In the genomic region with DNA sequence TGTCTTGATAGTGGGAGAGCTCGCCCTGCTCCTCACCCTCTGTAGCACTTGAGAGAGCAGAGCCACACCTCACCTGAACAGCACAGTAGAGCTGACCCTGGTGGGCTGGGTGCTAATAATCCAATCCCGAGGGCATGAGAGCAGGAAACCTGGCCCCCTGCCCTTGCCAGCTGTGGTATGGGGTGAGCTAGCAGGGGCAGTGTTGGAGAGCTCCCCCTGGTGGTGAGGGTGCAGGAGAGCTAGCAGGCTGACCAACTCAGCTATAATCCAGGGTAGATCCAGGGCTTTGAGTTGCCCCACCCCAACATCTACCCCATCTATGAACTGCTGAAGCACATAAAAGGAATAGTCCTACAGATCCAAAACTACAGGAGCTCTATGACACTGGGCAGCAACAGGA, we compare ENCODE assay signal across 10 mouse cellular contexts.
A peak's percentile ranks its signal among the peaks of the same experiment; 100 is the strongest.
DNase-seq lines count a peak whose midpoint lies in the region; ATAC-seq and TF ChIP-seq lines count a peak whose summit lies in the region.
"Had no signal": no experiment of that assay in that cellular context is flagged by ENCODE, and none has a peak within 500 bp of the region (broad histone marks: within the 10 kb centered on the region; RNA-seq: fewer than 3 reads in every experiment).

No protein-coding gene starts in this region.

- TF ChIP-seq POLR2A in heart, adult 2 months (IDR thresholded peaks at IDR 0.05; ENCODE audit: insufficient read depth, low read depth, low read length): no peak
- TF ChIP-seq POLR2A in lung, adult 2 months (IDR thresholded peaks at IDR 0.05; ENCODE audit: borderline replicate concordance, extremely low read depth, low read depth, low read length): no peak

- H3K27ac ChIP-seq in heart, adult 2 months: no peak overlapping the region
- no peak overlapping the region for H3K27ac ChIP-seq in midbrain, embryonic 16.5 days (ENCODE audit: low read length)
- H3K27ac ChIP-seq: heart, embryonic 15.5 days; midbrain, embryonic 12.5 days had no signal

- H3K4me1 ChIP-seq in heart, adult 2 months (ENCODE audit: control insufficient read depth, insufficient read depth, low read length): no peaks in the 10 kb centered on the region
- H3K4me1 ChIP-seq in lung, adult 2 months (ENCODE audit: control insufficient read depth, insufficient read depth, low read length): no peaks in the 10 kb centered on the region
- no peaks in the 10 kb centered on the region for H3K4me1 ChIP-seq in midbrain, embryonic 16.5 days (ENCODE audit: control insufficient read depth, insufficient read depth, low read length)
- H3K4me1 ChIP-seq: heart, embryonic 15.5 days; midbrain, embryonic 12.5 days had no signal

- peak; percentile 38 to 62 for DNase-seq in heart, adult 2 months
- DNase-seq in heart, postnatal 25 days (ENCODE audit: low spot score): no peak
- peak; percentile 9 for DNase-seq in c-Kit-positive CD71-positive TER-119-negative erythroid progenitor cells, embryonic 14.5 days (ENCODE audit: low read depth)
- peak; percentile 31 for DNase-seq in lung, adult 2 months
- DNase-seq in thymus, postnatal 14 days: peak; percentile 57
- DNase-seq in frontal cortex, postnatal 14 days (ENCODE audit: low spot score in 2 of 2): no peak

- no peak overlapping the region for H3ac ChIP-seq in C2C12 (ENCODE audit: control insufficient read depth, insufficient read length, low read depth)

- H3K9ac ChIP-seq in heart, adult 2 months (ENCODE audit: low read depth, low read length): no peak overlapping the region
- no peak overlapping the region for H3K9ac ChIP-seq in midbrain, embryonic 16.5 days (ENCODE audit: low read depth, low read length)
- H3K9ac ChIP-seq: heart, embryonic 15.5 days; midbrain, embryonic 12.5 days had no signal

- H3K79me3 ChIP-seq in C2C12 (ENCODE audit: low read depth): no peaks in the 10 kb centered on the region

- H3K4me3 ChIP-seq in heart, adult 2 months: no peak overlapping the region
- H3K4me3 ChIP-seq in C2C12 (ENCODE audit: insufficient read depth, poor library complexity, severe bottlenecking): no peak overlapping the region
- no peak overlapping the region for H3K4me3 ChIP-seq in lung, adult 2 months (replicated peaks; ENCODE audit: extremely low read depth, low read depth, low read length)
- no peak overlapping the region for H3K4me3 ChIP-seq in midbrain, embryonic 16.5 days (ENCODE audit: low read depth, low read length)
- H3K4me3 ChIP-seq: heart, embryonic 15.5 days; midbrain, embryonic 12.5 days had no signal

- 74% methylated on average over 2 of the region's 2 CpGs for WGBS in heart, adult 2 months
- WGBS in lung, adult 2 months: 83% methylated on average over 2 of the region's 2 CpGs
- WGBS in midbrain, embryonic 16.5 days: 81% methylated on average over 2 of the region's 2 CpGs

- no peak for TF ChIP-seq EP300 in heart, adult 2 months (IDR thresholded peaks at IDR 0.05; ENCODE audit: insufficient read depth, low read depth, low read length)

- no peak for ATAC-seq in midbrain, embryonic 16.5 days

- H3K9me3 ChIP-seq in midbrain, embryonic 16.5 days (replicated peaks; ENCODE audit: control insufficient read depth, low read length, poor library complexity, severe bottlenecking): no peaks in the 10 kb centered on the region
- H3K9me3 ChIP-seq: heart, embryonic 15.5 days; midbrain, embryonic 12.5 days had no signal

- peaks cover 1% of the 10 kb centered on the region; the same call in 1 of the 2 replicates for H3K27me3 ChIP-seq in heart, adult 2 months (ENCODE audit: control insufficient read depth, insufficient read depth, low read length)
- no peaks in the 10 kb centered on the region for H3K27me3 ChIP-seq in C2C12 (ENCODE audit: control insufficient read depth, insufficient read depth, insufficient read length)
- no peaks in the 10 kb centered on the region for H3K27me3 ChIP-seq in midbrain, embryonic 16.5 days (ENCODE audit: control insufficient read depth, insufficient read depth, low read depth, low read length)
- H3K27me3 ChIP-seq: heart, embryonic 15.5 days; midbrain, embryonic 12.5 days had no signal

- no peaks in the 10 kb centered on the region for H3K36me3 ChIP-seq in heart, adult 2 months (ENCODE audit: control insufficient read depth, insufficient read depth, low read length)
- no peaks in the 10 kb centered on the region for H3K36me3 ChIP-seq in C2C12 (ENCODE audit: control insufficient read depth, insufficient read depth)
- no peaks in the 10 kb centered on the region for H3K36me3 ChIP-seq in midbrain, embryonic 16.5 days (ENCODE audit: control insufficient read depth, insufficient read depth, low read length)
- H3K36me3 ChIP-seq: heart, embryonic 15.5 days; midbrain, embryonic 12.5 days had no signal

- H3K4me2 ChIP-seq in midbrain, embryonic 16.5 days (ENCODE audit: low read length): no peak overlapping the region
- H3K4me2 ChIP-seq: heart, embryonic 15.5 days; midbrain, embryonic 12.5 days had no signal

- peak; percentile 82 for TF ChIP-seq CTCF in heart, adult 2 months (IDR thresholded peaks at IDR 0.05)
- peak; percentile 46 for TF ChIP-seq CTCF in C2C12 (IDR thresholded peaks at IDR 0.05; ENCODE audit: control insufficient read depth, insufficient read depth, insufficient read length)
- TF ChIP-seq CTCF in lung, adult 2 months (IDR thresholded peaks at IDR 0.05; ENCODE audit: insufficient read depth, low read length): peak; percentile 67

- intact Hi-C loops in heart, adult 2 months (cut with DNase I): loop anchor here (1.0 to 5.0 kb wide), 2 partner anchors 140 to 513 kb away; no protein-coding TSS in a partner anchor
- intact Hi-C loops in heart, postnatal 25 days (cut with DNase I): loop anchor here (5.0 kb wide), 2 partner anchors 140 to 515 kb away; no protein-coding TSS in a partner anchor

- H3K79me2 ChIP-seq in heart, adult 2 months (replicated peaks; ENCODE audit: control insufficient read depth, insufficient read depth, low read length): no peaks in the 10 kb centered on the region
- H3K79me2 ChIP-seq in C2C12 (ENCODE audit: control insufficient read depth, insufficient read depth): no peaks in the 10 kb centered on the region

TF ChIP-seq in C2C12, 6 proteins besides CTCF, POLR2A, EP300 and RAD21:
- TF ChIP-seq FOSL1 (IDR thresholded peaks at IDR 0.05; ENCODE audit: insufficient read depth, low read length, poor library complexity, severe bottlenecking): no peak
- no peak for TF ChIP-seq MYOG (IDR thresholded peaks at IDR 0.05; ENCODE audit: control insufficient read depth, extremely low read depth, insufficient read length)
- TF ChIP-seq USF1 (IDR thresholded peaks at IDR 0.05; ENCODE audit: low read depth): no peak
- no peak for TF ChIP-seq MAX (IDR thresholded peaks at IDR 0.05)
- no peak for TF ChIP-seq CEBPB (IDR thresholded peaks at IDR 0.05; ENCODE audit: low read depth)
- no peak for TF ChIP-seq MYOD1 (IDR thresholded peaks at IDR 0.05; ENCODE audit: control insufficient read depth, insufficient read length, low read depth)

Comparison
In these comparisons a context has a peak if more than half of its experiments do, and no peak if none do; other contexts are left out.
1. DNase-seq: peak in heart, adult 2 months (2 of 2), c-Kit-positive CD71-positive TER-119-negative erythroid progenitor cells, embryonic 14.5 days (single experiment), lung, adult 2 months (single experiment) and thymus, postnatal 14 days (single experiment); none in heart, postnatal 25 days (single experiment) and frontal cortex, postnatal 14 days (0 of 2).
2. Peak in every context shown above with its lines, with median percentiles within 50 percentile points of each other: CTCF ChIP-seq.